Mouse (Mus musculus): Measurements from ENCODE around the gene Tbc1d10b.
A peak's percentile ranks its signal among the peaks of the same experiment; 100 is the strongest.

The Tbc1d10b gene

GRCm38 (mm10) chr7:127225147-127225995 lies 17.1 kb upstream of the Tbc1d10b start:
- DNase-seq (ENCODE audit: low spot score in 2 of 2) = peak in 1 of 2 experiments; percentile 48

GRCm38 (mm10) chr7:127224616-127225015 lies 16.3 kb upstream of the Tbc1d10b start:
- no peak for DNase-seq (ENCODE audit: low spot score in 2 of 2)

GRCm38 (mm10) chr7:127223515-127224478 lies 15.5 kb upstream of the Tbc1d10b start:
- DNase-seq (ENCODE audit: low spot score in 2 of 2) = no peak

GRCm38 (mm10) chr7:127223106-127223505 lies 14.8 kb upstream of the Tbc1d10b start:
- DNase-seq (ENCODE audit: low spot score in 2 of 2) = no peak

GRCm38 (mm10) chr7:127220440-127220839 lies 12.2 kb upstream of the Tbc1d10b start:
- DNase-seq (ENCODE audit: low spot score in 2 of 2) = no peak

- DNase-seq (ENCODE audit: low spot score in 2 of 2) = no peak
These were observed 10.4 kb upstream of the Tbc1d10b start for GRCm38 (mm10) chr7:127218670-127219069.

GRCm38 (mm10) chr7:127217901-127218642 lies 9.8 kb upstream of the Tbc1d10b start:
- DNase-seq (ENCODE audit: low spot score in 2 of 2) = no peak

GRCm38 (mm10) chr7:127217475-127217874 lies 9.2 kb upstream of the Tbc1d10b start:
- no peak for DNase-seq (ENCODE audit: low spot score in 2 of 2)

GRCm38 (mm10) chr7:127216307-127216706 lies 8.0 kb upstream of the Tbc1d10b start:
- DNase-seq (ENCODE audit: low spot score in 2 of 2) = no peak

GRCm38 (mm10) chr7:127214981-127215871 lies 7.0 kb upstream of the Tbc1d10b start:
- DNase-seq (ENCODE audit: low spot score in 2 of 2) = peak in 1 of 2 experiments; percentile 61

GRCm38 (mm10) chr7:127214521-127214920 lies 6.3 kb upstream of the Tbc1d10b start:
- no peak for DNase-seq (ENCODE audit: low spot score in 2 of 2)

GRCm38 (mm10) chr7:127213930-127214329 lies 5.7 kb upstream of the Tbc1d10b start:
- no peak for DNase-seq (ENCODE audit: low spot score in 2 of 2)

- no peak for DNase-seq (ENCODE audit: low spot score in 2 of 2)
These were observed 5.2 kb upstream of the Tbc1d10b start for GRCm38 (mm10) chr7:127213485-127213884.

GRCm38 (mm10) chr7:127212432-127213250 lies 4.4 kb upstream of the Tbc1d10b start:
- no peak for DNase-seq (ENCODE audit: low spot score in 2 of 2)

GRCm38 (mm10) chr7:127211014-127211745 lies 2.9 kb upstream of the Tbc1d10b start:
- DNase-seq (ENCODE audit: low spot score in 2 of 2) = no peak

- DNase-seq (ENCODE audit: low spot score in 2 of 2) = no peak
These were observed 2.0 kb upstream of the Tbc1d10b start for GRCm38 (mm10) chr7:127210266-127210665.

GRCm38 (mm10) chr7:127209851-127210250 lies 1.6 kb upstream of the Tbc1d10b start:
- DNase-seq (ENCODE audit: low spot score in 2 of 2) = no peak

GRCm38 (mm10) chr7:127208553-127209438 lies 528 bp upstream of the Tbc1d10b start, which contains the start of gene Mylpf:
TSS of gene Mylpf (plus strand) at chr7:127208890.
- peak; percentile 90 to 96 for DNase-seq (ENCODE audit: low spot score in 2 of 2)
